Mouse (Mus musculus): Measurements from ENCODE around the gene Kansl1. TPM values are rescaled to one million over a fixed set of nuclear protein-coding genes. Genes with fewer than 3 reads are reported as not detected.

Kansl1 gene
- polyA plus RNA-seq, 1 experiment from 2014 or later: 16.6 TPM

DNA sequence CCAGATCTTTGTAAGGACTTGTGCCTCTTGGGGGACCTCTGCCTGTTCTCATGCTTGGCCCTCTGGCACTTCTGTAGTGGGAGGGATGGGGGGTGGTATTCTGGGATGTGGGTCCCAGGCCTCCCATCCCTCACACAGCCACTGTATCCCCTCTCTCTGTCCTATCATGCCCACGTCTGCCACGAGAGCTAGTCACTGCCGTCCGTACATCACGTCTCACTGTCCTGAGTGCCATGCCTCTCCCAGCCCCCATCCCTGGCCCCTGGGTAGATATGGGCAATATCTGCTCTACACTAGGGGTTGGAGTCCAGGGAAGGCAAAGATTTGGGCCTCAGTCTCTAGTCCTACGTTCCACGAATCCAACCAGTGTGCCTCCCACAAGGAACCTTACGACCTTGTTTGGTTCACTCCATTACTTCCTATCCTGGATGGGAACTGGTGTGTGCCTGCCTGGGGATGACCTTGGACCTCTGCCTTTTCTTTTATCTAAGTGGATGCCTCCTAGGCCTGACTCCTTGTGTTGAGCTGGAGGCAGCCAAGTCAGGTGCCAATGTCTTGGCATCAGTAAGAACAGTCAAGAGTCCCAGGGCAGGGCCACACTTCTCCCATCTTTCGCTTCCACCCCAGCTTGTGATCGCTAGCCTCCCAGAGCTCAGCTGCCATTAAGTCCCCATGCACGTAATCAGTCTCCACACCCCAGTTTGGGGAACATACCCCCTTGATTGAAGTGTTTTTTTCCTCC is 139.3 kb downstream of the Kansl1 start:
- no peaks in the 10 kb centered on the region for H3K9me3 ChIP-seq (replicated peaks; ENCODE audit: control insufficient read depth, low read length)
- no peaks in the 10 kb centered on the region for H3K27me3 ChIP-seq (ENCODE audit: control insufficient read depth, insufficient read depth, low read length)
- WGBS (ENCODE audit: insufficient replicate concordance): 76% methylated on average over 11 of the region's 11 CpGs
- ATAC-seq (replicated peaks; ENCODE audit: insufficient number of reproducible peaks, low FRiP score, low TSS enrichment): no peak
- H3K9ac ChIP-seq (ENCODE audit: low read depth, low read length): no peak overlapping the region
- no peak overlapping the region for H3K27ac ChIP-seq (ENCODE audit: low read depth, low read length)
- no peak overlapping the region for H3K4me2 ChIP-seq
- H3K4me3 ChIP-seq (ENCODE audit: low read depth, low read length): no peak overlapping the region
- H3K36me3 ChIP-seq (ENCODE audit: control insufficient read depth, insufficient read depth, low read length): peaks cover 8% of the 10 kb centered on the region; the same call in 1 of the 2 replicates
- peaks cover 5% of the 10 kb centered on the region for H3K4me1 ChIP-seq (ENCODE audit: control insufficient read depth, insufficient read depth, low read length)

DNA sequence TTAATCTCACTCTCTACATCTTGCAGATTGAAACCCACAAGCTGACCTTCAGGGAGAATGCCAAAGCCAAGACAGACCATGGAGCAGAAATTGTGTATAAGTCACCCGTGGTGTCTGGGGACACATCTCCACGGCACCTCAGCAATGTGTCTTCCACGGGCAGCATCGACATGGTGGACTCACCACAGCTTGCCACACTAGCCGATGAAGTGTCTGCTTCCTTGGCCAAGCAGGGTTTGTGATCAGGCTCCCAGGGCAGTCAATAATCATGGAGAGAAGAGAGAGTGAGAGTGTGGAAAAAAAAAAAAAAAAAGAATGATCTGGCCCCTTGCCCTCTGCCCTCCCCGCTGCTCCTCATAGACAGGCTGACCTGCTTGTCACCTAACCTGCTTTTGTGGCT is 140.7 kb downstream of the Kansl1 start:
- H3K27ac ChIP-seq (ENCODE audit: low read depth, low read length): no peak overlapping the region
- no peak overlapping the region for H3K9ac ChIP-seq (ENCODE audit: low read depth, low read length)
- WGBS (ENCODE audit: insufficient replicate concordance): 82% methylated on average over 6 of the region's 6 CpGs
- H3K4me1 ChIP-seq (ENCODE audit: control insufficient read depth, insufficient read depth, low read length): no peaks in the 10 kb centered on the region
- H3K36me3 ChIP-seq (ENCODE audit: control insufficient read depth, insufficient read depth, low read length): 0 out of 2 replicates have a peak, but pooled peaks cover 3% of the 10 kb centered on the region
- no peaks in the 10 kb centered on the region for H3K27me3 ChIP-seq (ENCODE audit: control insufficient read depth, insufficient read depth, low read length)
- H3K4me2 ChIP-seq: no peak overlapping the region
- no peak overlapping the region for H3K4me3 ChIP-seq (ENCODE audit: low read depth, low read length)
- ATAC-seq (replicated peaks; ENCODE audit: insufficient number of reproducible peaks, low FRiP score, low TSS enrichment): no peak
- H3K9me3 ChIP-seq (replicated peaks; ENCODE audit: control insufficient read depth, low read length): no peaks in the 10 kb centered on the region

DNA sequence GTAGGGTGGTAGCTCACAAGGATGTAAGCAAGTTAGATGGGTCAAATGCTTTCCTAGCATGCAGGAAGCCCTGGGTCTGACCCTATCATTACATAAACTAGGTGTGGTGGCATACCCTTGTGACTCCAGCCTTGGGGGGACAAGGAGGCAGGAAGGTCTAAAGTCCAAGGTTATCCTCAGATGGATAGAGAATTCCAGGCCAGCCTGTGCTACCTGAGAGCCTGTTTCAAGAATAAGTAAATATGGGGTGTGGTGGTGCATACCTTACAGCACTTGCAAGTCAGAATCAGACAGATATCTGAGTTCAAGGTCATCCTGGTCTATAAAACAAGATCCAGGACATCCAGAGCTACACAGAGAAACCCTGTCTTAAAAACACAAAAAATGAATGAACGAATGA is 141.2 kb downstream of the Kansl1 start:
- Histone ChIP-seq H3K4me3 (ENCODE audit: low read depth, low read length) (no peak overlapping the region), H3K27ac (ENCODE audit: low read depth, low read length) (no peak overlapping the region), H3K9me3 (replicated peaks; ENCODE audit: control insufficient read depth, low read length) (no peaks in the 10 kb centered on the region), H3K27me3 (ENCODE audit: control insufficient read depth, insufficient read depth, low read length) (no peaks in the 10 kb centered on the region), H3K36me3 (ENCODE audit: control insufficient read depth, insufficient read depth, low read length) (0 out of 2 replicates have a peak, but pooled peaks cover 3% of the 10 kb centered on the region), H3K4me2 (no peak overlapping the region), H3K4me1 (ENCODE audit: control insufficient read depth, insufficient read depth, low read length) (no peaks in the 10 kb centered on the region), H3K9ac (ENCODE audit: low read depth, low read length) (no peak overlapping the region)
- WGBS (ENCODE audit: insufficient replicate concordance): 90% methylated on average over 1 of the region's 1 CpGs
- ATAC-seq (replicated peaks; ENCODE audit: insufficient number of reproducible peaks, low FRiP score, low TSS enrichment): no peak

DNA sequence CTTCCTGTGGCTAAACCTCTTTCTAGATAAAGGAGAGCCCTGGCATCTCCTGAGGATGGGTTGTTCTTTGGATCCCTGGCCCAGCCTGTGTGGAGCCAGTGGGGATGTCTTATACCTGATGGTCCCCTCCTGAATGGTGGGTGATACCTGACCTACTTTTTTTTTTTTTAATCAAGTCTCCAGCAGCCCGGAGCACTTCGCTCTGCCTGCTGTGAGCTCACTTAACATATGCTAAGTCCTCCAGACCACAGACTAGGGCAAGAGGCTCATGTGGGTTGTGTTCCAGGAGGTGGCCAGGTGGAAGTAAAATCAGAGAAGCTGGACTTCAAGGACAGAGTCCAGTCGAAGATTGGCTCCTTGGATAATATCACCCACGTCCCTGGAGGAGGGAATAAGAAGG is 146.5 kb downstream of the Kansl1 start:
- no peak overlapping the region for H3K9ac ChIP-seq (ENCODE audit: low read depth, low read length)
- no peak for ATAC-seq (replicated peaks; ENCODE audit: insufficient number of reproducible peaks, low FRiP score, low TSS enrichment)
- H3K27me3 ChIP-seq (ENCODE audit: control insufficient read depth, insufficient read depth, low read length): no peaks in the 10 kb centered on the region
- H3K4me2 ChIP-seq: no peak overlapping the region
- no peaks in the 10 kb centered on the region for H3K36me3 ChIP-seq (ENCODE audit: control insufficient read depth, insufficient read depth, low read length)
- no peak overlapping the region for H3K27ac ChIP-seq (ENCODE audit: low read depth, low read length)
- H3K4me3 ChIP-seq (ENCODE audit: low read depth, low read length): no peak overlapping the region
- no peaks in the 10 kb centered on the region for H3K9me3 ChIP-seq (replicated peaks; ENCODE audit: control insufficient read depth, low read length)
- WGBS (ENCODE audit: insufficient replicate concordance): 28% methylated on average over 4 of the region's 4 CpGs
- H3K4me1 ChIP-seq (ENCODE audit: control insufficient read depth, insufficient read depth, low read length): peaks cover 9% of the 10 kb centered on the region

DNA sequence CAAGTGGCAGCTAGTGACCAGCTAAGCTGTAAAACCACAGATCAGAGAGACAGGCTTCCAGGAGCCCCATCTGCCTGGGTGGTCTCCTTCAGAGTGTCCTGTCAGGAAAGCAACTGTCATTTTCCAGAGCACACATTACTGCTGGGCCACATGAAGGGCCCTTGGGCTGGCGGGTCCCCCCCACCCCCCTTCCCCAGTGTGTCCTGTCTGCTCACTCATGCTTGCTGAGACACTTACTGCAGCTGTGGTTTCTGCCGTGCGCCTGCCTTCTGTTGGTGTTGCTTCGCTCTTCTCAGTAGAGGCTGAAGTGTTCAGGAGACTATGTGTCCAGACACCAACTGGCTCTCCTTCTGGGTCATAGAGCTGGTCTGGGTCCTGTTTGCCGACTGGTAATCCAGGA is 148.2 kb downstream of the Kansl1 start:
- Histone ChIP-seq H3K4me1 (ENCODE audit: control insufficient read depth, insufficient read depth, low read length) (peaks cover 9% of the 10 kb centered on the region), H3K36me3 (ENCODE audit: control insufficient read depth, insufficient read depth, low read length) (no peaks in the 10 kb centered on the region), H3K27me3 (ENCODE audit: control insufficient read depth, insufficient read depth, low read length) (no peaks in the 10 kb centered on the region), H3K9me3 (replicated peaks; ENCODE audit: control insufficient read depth, low read length) (no peaks in the 10 kb centered on the region), H3K27ac (ENCODE audit: low read depth, low read length) (no peak overlapping the region), H3K4me2 (no peak overlapping the region), H3K9ac (ENCODE audit: low read depth, low read length) (no peak overlapping the region), H3K4me3 (ENCODE audit: low read depth, low read length) (no peak overlapping the region)
- 49% methylated on average over 5 of the region's 5 CpGs for WGBS (ENCODE audit: insufficient replicate concordance)
- ATAC-seq (replicated peaks; ENCODE audit: insufficient number of reproducible peaks, low FRiP score, low TSS enrichment): no peak

DNA sequence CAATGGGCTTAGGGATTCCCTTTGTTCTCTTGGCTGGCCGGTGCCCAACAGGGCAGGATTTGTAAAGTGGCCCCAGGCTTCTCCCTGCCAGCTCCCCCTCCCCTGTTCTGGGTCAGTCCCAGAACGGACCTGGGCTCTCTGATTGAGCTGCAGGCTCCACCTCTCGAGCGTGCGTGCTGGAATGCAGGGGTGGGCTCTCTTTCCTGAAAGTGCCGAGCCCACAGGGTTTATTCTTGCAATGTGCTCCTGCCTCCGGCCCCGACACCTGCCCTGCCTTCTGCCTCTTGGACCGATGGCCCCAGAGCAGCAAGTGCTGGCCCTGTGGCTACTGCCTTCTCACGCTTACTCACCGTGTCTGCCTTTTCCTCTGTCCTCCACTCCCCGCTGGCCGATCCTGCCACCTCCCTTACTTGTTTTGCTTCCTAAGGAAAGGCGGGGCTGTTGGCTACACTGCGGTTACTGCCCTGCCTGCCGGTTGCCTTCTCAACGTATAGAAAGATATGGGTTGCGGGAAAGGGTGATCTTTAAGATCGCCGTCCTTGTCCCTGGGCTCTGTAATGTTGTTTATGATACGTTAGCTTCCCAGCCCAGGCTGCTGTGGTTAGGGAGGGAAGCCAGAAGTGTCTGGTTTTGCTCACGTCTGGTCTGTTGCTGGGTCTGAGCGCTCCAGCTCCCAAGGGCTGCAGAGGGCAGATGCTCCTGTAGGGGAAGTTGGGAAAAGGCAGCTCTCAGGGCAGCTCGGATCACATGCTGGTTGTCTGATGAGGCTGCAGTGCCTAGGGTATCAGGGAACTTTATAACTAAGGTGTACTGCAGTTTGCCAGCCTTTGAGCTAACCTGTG is 149.5 kb downstream of the Kansl1 start:
- no peaks in the 10 kb centered on the region for H3K36me3 ChIP-seq (ENCODE audit: control insufficient read depth, insufficient read depth, low read length)
- peak overlapping the region; percentile 31; the same call in 1 of the 2 replicates for H3K27ac ChIP-seq (ENCODE audit: low read depth, low read length)
- H3K4me2 ChIP-seq: peak overlapping the region; percentile 88
- H3K9ac ChIP-seq (ENCODE audit: low read depth, low read length): peak overlapping the region; percentile 76
- H3K4me3 ChIP-seq (ENCODE audit: low read depth, low read length): peak overlapping the region; percentile 50
- H3K9me3 ChIP-seq (replicated peaks; ENCODE audit: control insufficient read depth, low read length): no peaks in the 10 kb centered on the region
- WGBS (ENCODE audit: insufficient replicate concordance): under 1% methylated on average over 24 of the region's 24 CpGs
- peak; percentile 31; the same call in 1 of the 2 replicates for ATAC-seq (replicated peaks; ENCODE audit: insufficient number of reproducible peaks, low FRiP score, low TSS enrichment)
- H3K4me1 ChIP-seq (ENCODE audit: control insufficient read depth, insufficient read depth, low read length): peaks cover 9% of the 10 kb centered on the region
- no peaks in the 10 kb centered on the region for H3K27me3 ChIP-seq (ENCODE audit: control insufficient read depth, insufficient read depth, low read length)

DNA sequence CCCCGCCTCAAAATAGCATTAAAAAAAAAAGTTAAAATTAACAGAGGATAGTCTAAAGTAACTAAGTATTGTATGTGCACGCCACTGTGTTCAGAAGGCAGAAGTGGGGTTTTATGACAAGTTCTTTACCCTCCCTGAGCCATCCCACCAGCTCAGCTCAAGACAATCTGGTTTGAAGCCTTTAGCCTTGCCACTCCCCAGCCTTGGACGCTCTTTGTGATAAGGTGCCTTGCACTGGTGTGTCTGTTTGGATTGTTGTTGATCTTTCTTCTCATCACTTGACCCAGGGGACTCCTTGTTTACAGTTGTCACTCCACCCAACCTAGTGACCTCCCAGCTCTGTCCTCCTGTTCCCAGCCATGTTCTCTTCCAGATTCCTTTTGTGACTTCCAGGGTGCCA is 151.0 kb downstream of the Kansl1 start:
- Histone ChIP-seq H3K36me3 (ENCODE audit: control insufficient read depth, insufficient read depth, low read length) (no peaks in the 10 kb centered on the region), H3K4me3 (ENCODE audit: low read depth, low read length) (no peak overlapping the region), H3K4me2 (no peak overlapping the region), H3K9me3 (replicated peaks; ENCODE audit: control insufficient read depth, low read length) (no peaks in the 10 kb centered on the region), H3K27me3 (ENCODE audit: control insufficient read depth, insufficient read depth, low read length) (no peaks in the 10 kb centered on the region), H3K27ac (ENCODE audit: low read depth, low read length) (no peak overlapping the region), H3K4me1 (ENCODE audit: control insufficient read depth, insufficient read depth, low read length) (peaks cover 9% of the 10 kb centered on the region), H3K9ac (ENCODE audit: low read depth, low read length) (no peak overlapping the region)
- no peak for ATAC-seq (replicated peaks; ENCODE audit: insufficient number of reproducible peaks, low FRiP score, low TSS enrichment)
- WGBS (ENCODE audit: insufficient replicate concordance): 68% methylated on average over 3 of the region's 3 CpGs

DNA sequence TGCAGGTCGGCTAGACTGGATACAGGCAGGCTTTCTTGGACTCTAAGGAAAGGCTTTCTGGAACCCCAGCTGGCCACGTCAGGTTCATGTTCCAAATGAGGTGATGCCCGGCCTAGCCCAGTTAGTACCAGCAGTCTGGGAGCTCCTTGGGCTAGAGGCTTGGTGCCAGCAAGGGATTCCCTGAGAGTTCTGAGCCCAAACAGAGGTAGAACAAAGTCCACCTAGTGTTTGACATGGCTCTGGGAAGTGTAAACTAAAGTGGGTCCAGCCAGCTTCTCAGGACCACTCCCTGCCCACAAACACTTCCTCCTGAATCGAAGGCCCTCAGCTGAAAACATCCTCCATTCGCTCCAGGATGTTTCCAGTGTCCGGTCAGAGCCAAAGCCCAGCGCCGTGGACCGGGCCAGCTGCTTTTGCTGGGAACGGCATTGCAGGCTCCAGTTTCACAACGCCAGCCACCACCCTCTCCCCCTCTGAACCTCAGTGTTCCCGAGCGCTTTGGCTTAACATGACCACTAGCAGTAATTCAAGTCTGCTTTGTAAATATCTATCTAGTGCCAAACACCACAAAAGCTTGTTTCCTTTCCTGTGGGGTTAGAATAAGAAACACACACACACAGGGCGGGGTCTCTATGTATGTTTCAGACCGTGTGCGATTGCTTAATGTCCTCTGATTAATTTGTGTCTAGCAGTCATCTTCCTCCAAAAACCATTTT is 151.8 kb downstream of the Kansl1 start:
- Histone ChIP-seq H3K9ac (ENCODE audit: low read depth, low read length) (no peak overlapping the region), H3K27ac (ENCODE audit: low read depth, low read length) (no peak overlapping the region), H3K9me3 (replicated peaks; ENCODE audit: control insufficient read depth, low read length) (no peaks in the 10 kb centered on the region), H3K27me3 (ENCODE audit: control insufficient read depth, insufficient read depth, low read length) (no peaks in the 10 kb centered on the region), H3K4me3 (ENCODE audit: low read depth, low read length) (no peak overlapping the region), H3K4me1 (ENCODE audit: control insufficient read depth, insufficient read depth, low read length) (peaks cover 9% of the 10 kb centered on the region), H3K36me3 (ENCODE audit: control insufficient read depth, insufficient read depth, low read length) (no peaks in the 10 kb centered on the region), H3K4me2 (no peak overlapping the region)
- WGBS (ENCODE audit: insufficient replicate concordance): 71% methylated on average over 16 of the region's 16 CpGs
- ATAC-seq (replicated peaks; ENCODE audit: insufficient number of reproducible peaks, low FRiP score, low TSS enrichment): no peak

Measured in heart, embryonic 11.5 days (tissue).